Mouse (Mus musculus): Measurements from ENCODE around the gene Flnc. TPM values are rescaled to one million over a fixed set of nuclear protein-coding genes. Genes with fewer than 3 reads are reported as not detected.

Flnc gene
- polyA plus RNA-seq, 1 experiment, result 2.6 TPM

- peaks cover 15% of the 10 kb centered on the region for H3K4me1 ChIP-seq (ENCODE audit: control insufficient read depth, insufficient read depth, low read length)
- H3K36me3 ChIP-seq (ENCODE audit: control insufficient read depth, insufficient read depth, low read length), result no peaks in the 10 kb centered on the region
- no peak overlapping the region for H3K27ac ChIP-seq (ENCODE audit: control insufficient read depth, insufficient read depth, low read depth, low read length)
- H3K4me3 ChIP-seq (ENCODE audit: control insufficient read depth, low read depth, low read length), result no peak overlapping the region
- TF ChIP-seq CTCF (IDR thresholded peaks at IDR 0.05; ENCODE audit: control insufficient read depth, insufficient read depth, insufficient replicate concordance, low read depth, low read length), result no peak
- TF ChIP-seq POLR2A (IDR thresholded peaks at IDR 0.05; ENCODE audit: control insufficient read depth, low read depth, low read length), result no peak
- H3K27me3 ChIP-seq (ENCODE audit: control insufficient read depth, insufficient read depth, low read length), result peaks cover 2% of the 10 kb centered on the region; the same call in 1 of the 2 replicates
Measured at GRCm38 (mm10) chr6:29431473-29431872, 1.6 kb upstream of the Flnc start.

- H3K27ac ChIP-seq (ENCODE audit: control insufficient read depth, insufficient read depth, low read depth, low read length), result no peak overlapping the region
- H3K27me3 ChIP-seq (ENCODE audit: control insufficient read depth, insufficient read depth, low read length), result peaks cover 2% of the 10 kb centered on the region; the same call in 1 of the 2 replicates
- TF ChIP-seq CTCF (IDR thresholded peaks at IDR 0.05; ENCODE audit: control insufficient read depth, insufficient read depth, insufficient replicate concordance, low read depth, low read length) (no peak), POLR2A (IDR thresholded peaks at IDR 0.05; ENCODE audit: control insufficient read depth, low read depth, low read length) (no peak)
- no peak overlapping the region for H3K4me3 ChIP-seq (ENCODE audit: control insufficient read depth, low read depth, low read length)
- H3K36me3 ChIP-seq (ENCODE audit: control insufficient read depth, insufficient read depth, low read length), result no peaks in the 10 kb centered on the region
- peaks cover 15% of the 10 kb centered on the region for H3K4me1 ChIP-seq (ENCODE audit: control insufficient read depth, insufficient read depth, low read length)
Measured at GRCm38 (mm10) chr6:29432156-29432555, 900 bp upstream of the Flnc start.

GRCm38 (mm10) chr6:29432676-29433037 lies 399 bp upstream of the Flnc start:
- no peak overlapping the region; the same call in 1 of the 2 replicates for H3K4me3 ChIP-seq (ENCODE audit: control insufficient read depth, low read depth, low read length)
- H3K27me3 ChIP-seq (ENCODE audit: control insufficient read depth, insufficient read depth, low read length), result peaks cover 2% of the 10 kb centered on the region; the same call in 1 of the 2 replicates
- no peak for TF ChIP-seq CTCF (IDR thresholded peaks at IDR 0.05; ENCODE audit: control insufficient read depth, insufficient read depth, insufficient replicate concordance, low read depth, low read length)

GRCm38 (mm10) chr6:29433804-29434795 lies 1.0 kb downstream of the Flnc start:
- Histone ChIP-seq H3K27ac (ENCODE audit: control insufficient read depth, insufficient read depth, low read depth, low read length) (no peak overlapping the region), H3K36me3 (ENCODE audit: control insufficient read depth, insufficient read depth, low read length) (no peaks in the 10 kb centered on the region), H3K4me3 (ENCODE audit: control insufficient read depth, low read depth, low read length) (peak overlapping the region; percentile 74), H3K27me3 (ENCODE audit: control insufficient read depth, insufficient read depth, low read length) (peaks cover 2% of the 10 kb centered on the region; the same call in 1 of the 2 replicates), H3K4me1 (ENCODE audit: control insufficient read depth, insufficient read depth, low read length) (peaks cover 15% of the 10 kb centered on the region)
- TF ChIP-seq CTCF (IDR thresholded peaks at IDR 0.05; ENCODE audit: control insufficient read depth, insufficient read depth, insufficient replicate concordance, low read depth, low read length), result no peak
- TF ChIP-seq POLR2A (IDR thresholded peaks at IDR 0.05; ENCODE audit: control insufficient read depth, low read depth, low read length), result no peak

More at GRCm38 (mm10) chr6:29432676-29433037, 399 bp upstream of the Flnc start:
- H3K27ac ChIP-seq (ENCODE audit: control insufficient read depth, insufficient read depth, low read depth, low read length), result no peak overlapping the region
- H3K4me1 ChIP-seq (ENCODE audit: control insufficient read depth, insufficient read depth, low read length), result peaks cover 15% of the 10 kb centered on the region
- no peaks in the 10 kb centered on the region for H3K36me3 ChIP-seq (ENCODE audit: control insufficient read depth, insufficient read depth, low read length)

GRCm38 (mm10) chr6:29434911-29435691 lies 2.0 kb downstream of the Flnc start:
- no peaks in the 10 kb centered on the region for H3K36me3 ChIP-seq (ENCODE audit: control insufficient read depth, insufficient read depth, low read length)
- H3K27me3 ChIP-seq (ENCODE audit: control insufficient read depth, insufficient read depth, low read length), result peaks cover 2% of the 10 kb centered on the region; the same call in 1 of the 2 replicates
- H3K4me1 ChIP-seq (ENCODE audit: control insufficient read depth, insufficient read depth, low read length), result peaks cover 15% of the 10 kb centered on the region
- TF ChIP-seq CTCF (IDR thresholded peaks at IDR 0.05; ENCODE audit: control insufficient read depth, insufficient read depth, insufficient replicate concordance, low read depth, low read length) (no peak), POLR2A (IDR thresholded peaks at IDR 0.05; ENCODE audit: control insufficient read depth, low read depth, low read length) (no peak)
- H3K4me3 ChIP-seq (ENCODE audit: control insufficient read depth, low read depth, low read length), result no peak overlapping the region
- H3K27ac ChIP-seq (ENCODE audit: control insufficient read depth, insufficient read depth, low read depth, low read length), result no peak overlapping the region

- H3K4me1 ChIP-seq (ENCODE audit: control insufficient read depth, insufficient read depth, low read length), result peaks cover 15% of the 10 kb centered on the region
- H3K27ac ChIP-seq (ENCODE audit: control insufficient read depth, insufficient read depth, low read depth, low read length), result no peak overlapping the region
- TF ChIP-seq CTCF (IDR thresholded peaks at IDR 0.05; ENCODE audit: control insufficient read depth, insufficient read depth, insufficient replicate concordance, low read depth, low read length) (no peak), POLR2A (IDR thresholded peaks at IDR 0.05; ENCODE audit: control insufficient read depth, low read depth, low read length) (no peak)
- H3K4me3 ChIP-seq (ENCODE audit: control insufficient read depth, low read depth, low read length), result no peak overlapping the region
- peaks cover 2% of the 10 kb centered on the region; the same call in 1 of the 2 replicates for H3K27me3 ChIP-seq (ENCODE audit: control insufficient read depth, insufficient read depth, low read length)
- no peaks in the 10 kb centered on the region for H3K36me3 ChIP-seq (ENCODE audit: control insufficient read depth, insufficient read depth, low read length)
Measured at GRCm38 (mm10) chr6:29435940-29436451, 2.9 kb downstream of the Flnc start.
